Mouse (Mus musculus): ENCODE results near the gene Vav2. TPM values are rescaled to one million over a fixed set of nuclear protein-coding genes. Genes with fewer than 3 reads are reported as not detected.
A peak's percentile ranks its signal among the peaks of the same experiment; 100 is the strongest.

Vav2 gene
- polyA plus RNA-seq, 1 experiment from 2014 or later: 4.5 TPM

DNA sequence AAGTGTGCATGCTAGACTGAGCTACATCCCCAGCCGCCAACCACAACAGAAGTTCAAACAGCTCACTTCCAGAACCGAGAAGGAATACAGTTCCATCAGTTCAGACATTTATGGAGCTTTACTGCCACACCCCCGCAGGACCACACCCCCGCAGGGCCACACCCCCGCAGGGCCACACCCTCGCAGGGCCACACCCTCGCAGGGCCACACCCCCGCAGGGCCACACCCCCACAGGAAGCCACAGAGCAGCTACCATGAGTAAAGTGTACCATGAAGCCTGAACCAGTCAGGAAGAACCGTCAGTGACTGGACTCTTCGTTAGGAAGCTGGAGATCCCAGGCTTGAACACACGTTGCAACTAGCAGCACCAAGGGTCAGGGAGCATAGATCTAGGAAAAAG, 11.4 kb upstream of the Vav2 start:
- Histone ChIP-seq H3K27ac (ENCODE audit: poor library complexity, severe bottlenecking) (no peak overlapping the region), H3K9ac (no peak overlapping the region), H3K4me1 (replicated peaks) (peaks cover 27% of the 10 kb centered on the region), H3K27me3 (replicated peaks) (no peaks in the 10 kb centered on the region), H3K36me3 (no peaks in the 10 kb centered on the region), H3K4me2 (no peak overlapping the region), H3K4me3 (no peak overlapping the region), H3K9me3 (replicated peaks) (no peaks in the 10 kb centered on the region)
- 19% methylated on average over 11 of the region's 11 CpGs for WGBS
- ATAC-seq (ENCODE audit: insufficient number of reproducible peaks, low FRiP score): no peak

DNA sequence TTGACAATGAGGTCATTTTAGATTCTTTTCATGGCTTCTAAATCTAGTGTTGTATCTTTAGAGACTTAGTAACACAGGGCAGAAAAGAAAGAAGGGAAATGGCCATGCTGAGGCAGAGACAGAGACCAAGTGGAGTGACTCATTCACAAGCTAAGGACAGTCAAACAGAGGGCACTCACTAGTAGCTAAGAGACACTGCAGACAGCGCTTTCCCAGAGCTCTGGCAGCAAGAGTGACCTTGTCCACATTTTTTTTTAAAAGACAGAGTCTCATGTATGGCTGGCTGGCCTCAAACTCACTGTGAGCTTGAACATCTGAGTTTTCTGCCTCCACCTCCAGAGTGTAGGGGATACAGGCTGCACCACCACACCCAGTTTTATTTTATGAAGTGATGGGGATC, 11.0 kb upstream of the Vav2 start:
- no peak overlapping the region for H3K4me2 ChIP-seq
- ATAC-seq (ENCODE audit: insufficient number of reproducible peaks, low FRiP score): no peak
- WGBS: 29% methylated on average over 1 of the region's 1 CpGs
- H3K27ac ChIP-seq (ENCODE audit: poor library complexity, severe bottlenecking): 0 out of 2 replicates have a peak overlapping the region, but pooled peaks have one; percentile 20
- no peak overlapping the region for H3K4me3 ChIP-seq
- H3K9me3 ChIP-seq (replicated peaks): no peaks in the 10 kb centered on the region
- no peaks in the 10 kb centered on the region for H3K27me3 ChIP-seq (replicated peaks)
- no peaks in the 10 kb centered on the region for H3K36me3 ChIP-seq
- no peak overlapping the region for H3K9ac ChIP-seq
- peaks cover 22% of the 10 kb centered on the region for H3K4me1 ChIP-seq (replicated peaks)

DNA sequence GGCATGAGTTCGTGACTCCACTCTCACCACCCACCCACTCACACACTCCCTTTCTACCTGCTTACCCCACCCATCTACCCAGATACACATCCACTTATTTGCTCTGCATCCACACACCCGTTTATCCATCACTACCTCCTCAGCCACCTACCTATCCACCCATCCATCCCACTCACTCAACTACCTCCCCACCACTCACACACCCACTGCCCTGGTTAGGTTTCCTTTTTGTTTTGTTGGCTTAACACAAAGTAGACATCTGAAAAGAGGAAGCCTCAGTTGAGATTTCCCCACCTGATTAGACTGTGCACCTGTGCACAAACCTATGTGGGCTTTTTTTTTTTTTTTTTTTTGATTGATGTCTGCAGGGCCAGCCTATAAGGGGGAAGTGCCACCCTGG, 5.8 kb upstream of the Vav2 start:
- no peak overlapping the region for H3K9ac ChIP-seq
- ATAC-seq (ENCODE audit: insufficient number of reproducible peaks, low FRiP score): no peak
- peaks cover 10% of the 10 kb centered on the region for H3K4me1 ChIP-seq (replicated peaks)
- H3K36me3 ChIP-seq: no peaks in the 10 kb centered on the region
- H3K9me3 ChIP-seq (replicated peaks): no peaks in the 10 kb centered on the region
- H3K27ac ChIP-seq (ENCODE audit: poor library complexity, severe bottlenecking): no peak overlapping the region
- no peak overlapping the region for H3K4me2 ChIP-seq
- no peak overlapping the region for H3K4me3 ChIP-seq
- 70% methylated on average over 2 of the region's 2 CpGs for WGBS
- H3K27me3 ChIP-seq (replicated peaks): peaks cover 13% of the 10 kb centered on the region; the same call in 1 of the 2 replicates

DNA sequence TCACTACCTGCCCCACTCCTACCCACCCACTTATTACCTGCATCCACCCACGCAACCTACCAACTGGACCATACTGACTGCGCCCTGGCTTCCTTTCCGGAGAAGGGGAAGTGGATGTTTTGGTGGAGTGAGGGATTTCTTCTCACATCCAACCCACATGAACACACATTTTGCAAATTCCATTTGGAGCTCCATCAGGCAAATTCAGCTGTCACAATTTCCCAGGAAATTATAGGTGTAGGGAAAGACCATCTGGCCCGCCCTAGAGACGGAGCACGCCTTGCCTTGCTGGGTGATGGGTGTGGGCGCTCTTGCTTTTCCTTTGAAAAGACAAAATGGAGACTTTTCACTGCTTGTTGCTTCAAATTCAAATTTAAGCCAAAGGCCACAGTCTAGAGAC, 3.8 kb upstream of the Vav2 start:
- no peak overlapping the region for H3K4me2 ChIP-seq
- ATAC-seq (ENCODE audit: insufficient number of reproducible peaks, low FRiP score): no peak
- no peaks in the 10 kb centered on the region for H3K9me3 ChIP-seq (replicated peaks)
- peaks cover 13% of the 10 kb centered on the region; the same call in 1 of the 2 replicates for H3K27me3 ChIP-seq (replicated peaks)
- no peaks in the 10 kb centered on the region for H3K36me3 ChIP-seq
- 93% methylated on average over 7 of the region's 7 CpGs for WGBS
- no peak overlapping the region for H3K27ac ChIP-seq (ENCODE audit: poor library complexity, severe bottlenecking)
- no peak overlapping the region for H3K9ac ChIP-seq
- H3K4me1 ChIP-seq (replicated peaks): peaks cover 18% of the 10 kb centered on the region
- no peak overlapping the region for H3K4me3 ChIP-seq

DNA sequence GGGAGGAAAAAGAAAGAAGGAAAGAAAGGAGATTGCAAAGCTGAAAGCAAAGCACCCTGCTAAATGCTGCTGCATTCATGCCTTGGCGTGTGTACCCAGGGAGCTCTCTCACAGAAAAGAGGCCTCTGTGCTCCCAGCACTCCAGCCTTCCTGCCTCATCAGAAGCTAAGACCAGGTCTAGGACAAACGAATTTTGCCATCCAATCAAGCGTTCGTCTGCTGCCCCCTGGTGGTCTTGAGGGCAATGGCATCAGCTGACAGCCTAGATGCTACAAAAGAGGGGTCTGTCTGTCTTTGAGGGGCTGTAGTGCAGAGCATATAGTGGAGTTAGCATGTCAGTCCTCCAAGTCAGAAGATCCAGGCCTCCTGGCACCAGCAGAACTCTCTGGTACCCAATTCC, 1.2 kb upstream of the Vav2 start:
- H3K9ac ChIP-seq: no peak overlapping the region
- under 1% methylated on average over 4 of the region's 4 CpGs for WGBS
- no peak for ATAC-seq (ENCODE audit: insufficient number of reproducible peaks, low FRiP score)
- peaks cover 13% of the 10 kb centered on the region; the same call in 1 of the 2 replicates for H3K27me3 ChIP-seq (replicated peaks)
- H3K4me3 ChIP-seq: no peak overlapping the region
- no peak overlapping the region for H3K4me2 ChIP-seq
- H3K36me3 ChIP-seq: no peaks in the 10 kb centered on the region
- H3K27ac ChIP-seq (ENCODE audit: poor library complexity, severe bottlenecking): no peak overlapping the region
- H3K9me3 ChIP-seq (replicated peaks): no peaks in the 10 kb centered on the region
- peaks cover 29% of the 10 kb centered on the region for H3K4me1 ChIP-seq (replicated peaks)

DNA sequence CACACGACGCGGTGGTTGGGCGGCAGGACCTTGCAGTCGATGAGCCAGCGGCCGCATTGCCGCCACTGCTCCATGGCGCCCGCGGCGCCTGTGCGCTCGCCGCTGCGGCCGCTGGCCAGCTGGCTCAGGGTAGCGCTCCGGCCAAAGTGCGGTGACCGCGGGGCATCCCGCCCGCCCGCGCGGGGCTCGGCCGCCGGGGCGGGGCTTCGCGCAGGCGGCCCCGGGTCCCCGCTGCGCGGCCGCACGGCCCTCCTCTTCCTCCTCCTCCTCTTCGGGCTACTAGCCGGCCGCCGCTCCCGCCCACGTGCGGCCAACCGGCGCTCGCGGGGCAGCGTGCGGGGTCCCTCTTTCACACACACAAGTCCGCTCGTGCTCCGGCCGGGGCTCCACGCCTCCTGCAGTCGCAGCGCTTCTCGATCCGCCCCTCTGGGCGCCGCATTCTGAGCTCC, 403 bp downstream of the Vav2 start:
- peak; percentile 68 for ATAC-seq (ENCODE audit: insufficient number of reproducible peaks, low FRiP score)
- peak overlapping the region; percentile 26; the same call in 1 of the 2 replicates for H3K27ac ChIP-seq (ENCODE audit: poor library complexity, severe bottlenecking)
- peak overlapping the region; percentile 73 for H3K4me3 ChIP-seq
- H3K4me1 ChIP-seq (replicated peaks): peaks cover 32% of the 10 kb centered on the region
- 1% methylated on average over 50 of the region's 64 CpGs for whole genome bisulfite sequencing
- peak overlapping the region; percentile 87 for H3K9ac ChIP-seq
- peak overlapping the region; percentile 99 for H3K4me2 ChIP-seq
- no peaks in the 10 kb centered on the region for H3K36me3 ChIP-seq
- H3K27me3 ChIP-seq (replicated peaks): peaks cover 13% of the 10 kb centered on the region; the same call in 1 of the 2 replicates
- no peaks in the 10 kb centered on the region for H3K9me3 ChIP-seq (replicated peaks)

DNA sequence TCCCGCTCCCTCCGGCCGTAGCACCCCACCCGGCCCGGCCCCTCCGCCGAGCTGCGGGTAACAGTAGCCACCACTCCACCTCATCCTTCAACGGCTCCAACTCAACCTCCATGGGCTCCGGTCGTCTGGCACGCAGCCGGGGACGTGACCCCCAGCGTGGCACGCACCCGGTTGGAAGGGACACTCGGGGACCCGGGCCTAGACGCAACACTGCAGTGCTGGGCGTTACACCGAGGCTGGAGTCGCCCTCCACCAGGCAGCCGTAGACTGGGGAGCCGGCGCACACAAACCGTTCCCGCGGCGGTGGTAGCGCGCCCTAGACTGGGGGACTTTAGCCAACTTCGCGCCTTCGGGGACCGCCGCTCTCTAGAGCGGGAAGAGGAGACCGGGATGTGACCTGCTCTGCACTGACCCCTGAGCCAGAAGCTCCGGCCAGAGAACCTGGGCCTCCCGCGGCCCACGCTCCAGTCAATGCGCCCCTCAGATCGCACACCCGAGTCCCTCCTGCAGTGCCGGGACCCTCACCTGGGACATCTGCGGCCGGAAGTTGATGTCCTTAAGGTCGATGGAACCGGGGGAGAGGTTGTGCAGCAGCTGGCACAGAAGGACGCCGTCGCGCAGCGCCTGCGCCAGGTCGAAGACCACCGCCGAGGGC, 955 bp downstream of the Vav2 start:
- peaks cover 32% of the 10 kb centered on the region for H3K4me1 ChIP-seq (replicated peaks)
- H3K9me3 ChIP-seq (replicated peaks): no peaks in the 10 kb centered on the region
- 0 out of 2 replicates have a peak, but pooled peaks have one; percentile 3 for ATAC-seq (ENCODE audit: insufficient number of reproducible peaks, low FRiP score)
- H3K27ac ChIP-seq (ENCODE audit: poor library complexity, severe bottlenecking): peak overlapping the region; percentile 26; the same call in 1 of the 2 replicates
- peak overlapping the region; percentile 73 for H3K4me3 ChIP-seq
- H3K9ac ChIP-seq: peak overlapping the region; percentile 87
- peak overlapping the region; percentile 99 for H3K4me2 ChIP-seq
- under 1% methylated on average over 56 of the region's 60 CpGs for WGBS
- no peaks in the 10 kb centered on the region for H3K36me3 ChIP-seq
- peaks cover 10% of the 10 kb centered on the region; the same call in 1 of the 2 replicates for H3K27me3 ChIP-seq (replicated peaks)

DNA sequence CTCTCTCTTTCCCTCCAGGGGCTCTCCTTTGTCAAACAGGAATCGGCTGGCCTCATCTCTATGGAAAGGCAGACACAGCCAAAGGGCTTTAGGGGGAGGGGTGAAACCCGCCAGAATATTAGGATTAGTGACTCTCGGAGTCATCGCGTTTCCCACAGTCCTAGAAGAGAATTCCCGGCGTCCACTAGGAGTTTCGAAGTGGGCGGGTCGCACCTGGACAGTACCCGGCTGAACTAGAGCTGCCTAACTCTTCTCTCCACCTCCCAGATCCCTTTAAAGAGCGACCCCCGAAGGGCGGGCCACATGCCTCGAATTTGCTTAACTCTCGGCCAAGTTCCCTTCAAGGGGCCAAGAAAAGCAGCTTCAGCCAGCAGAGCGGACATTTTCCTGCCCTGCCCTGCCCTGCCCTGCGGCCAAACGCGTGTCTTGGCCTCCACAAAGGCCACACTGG, 1.6 kb downstream of the Vav2 start:
- ATAC-seq (ENCODE audit: insufficient number of reproducible peaks, low FRiP score): no peak
- peak overlapping the region; percentile 99 for H3K4me2 ChIP-seq
- peak overlapping the region; percentile 87 for H3K9ac ChIP-seq
- H3K27me3 ChIP-seq (replicated peaks): peaks cover 4% of the 10 kb centered on the region; the same call in 1 of the 2 replicates
- no peaks in the 10 kb centered on the region for H3K36me3 ChIP-seq
- H3K4me1 ChIP-seq (replicated peaks): peaks cover 34% of the 10 kb centered on the region
- H3K4me3 ChIP-seq: peak overlapping the region; percentile 73
- 1% methylated on average over 20 of the region's 20 CpGs for WGBS
- 0 out of 2 replicates have a peak overlapping the region, but pooled peaks have one; percentile 3 for H3K27ac ChIP-seq (ENCODE audit: poor library complexity, severe bottlenecking)
- no peaks in the 10 kb centered on the region for H3K9me3 ChIP-seq (replicated peaks)

DNA sequence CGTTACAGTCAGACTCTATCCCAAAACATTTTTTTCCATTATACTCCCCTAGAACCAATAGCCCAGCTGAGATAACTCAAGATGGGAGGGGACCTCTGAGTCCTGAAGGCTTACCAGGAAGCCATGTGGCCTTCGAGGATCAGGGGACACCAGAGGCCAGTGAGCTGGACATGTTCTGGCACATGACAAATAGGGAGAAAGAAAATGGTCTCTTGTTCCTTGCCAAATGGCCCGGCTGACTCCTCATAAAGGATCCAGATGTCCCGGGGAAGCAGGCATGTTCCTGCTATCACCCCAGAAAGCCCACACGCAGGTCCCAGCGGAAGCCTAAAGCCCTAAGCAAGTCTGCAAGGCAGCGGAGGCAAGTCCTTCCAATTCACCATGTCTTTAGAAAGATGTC, 3.2 kb downstream of the Vav2 start:
- ATAC-seq (ENCODE audit: insufficient number of reproducible peaks, low FRiP score): no peak
- Histone ChIP-seq H3K36me3 (no peaks in the 10 kb centered on the region), H3K4me2 (no peak overlapping the region), H3K9me3 (replicated peaks) (no peaks in the 10 kb centered on the region), H3K4me1 (replicated peaks) (peaks cover 49% of the 10 kb centered on the region), H3K27ac (ENCODE audit: poor library complexity, severe bottlenecking) (no peak overlapping the region), H3K4me3 (no peak overlapping the region), H3K9ac (no peak overlapping the region), H3K27me3 (replicated peaks) (no peaks in the 10 kb centered on the region)
- WGBS: 79% methylated on average over 7 of the region's 7 CpGs

DNA sequence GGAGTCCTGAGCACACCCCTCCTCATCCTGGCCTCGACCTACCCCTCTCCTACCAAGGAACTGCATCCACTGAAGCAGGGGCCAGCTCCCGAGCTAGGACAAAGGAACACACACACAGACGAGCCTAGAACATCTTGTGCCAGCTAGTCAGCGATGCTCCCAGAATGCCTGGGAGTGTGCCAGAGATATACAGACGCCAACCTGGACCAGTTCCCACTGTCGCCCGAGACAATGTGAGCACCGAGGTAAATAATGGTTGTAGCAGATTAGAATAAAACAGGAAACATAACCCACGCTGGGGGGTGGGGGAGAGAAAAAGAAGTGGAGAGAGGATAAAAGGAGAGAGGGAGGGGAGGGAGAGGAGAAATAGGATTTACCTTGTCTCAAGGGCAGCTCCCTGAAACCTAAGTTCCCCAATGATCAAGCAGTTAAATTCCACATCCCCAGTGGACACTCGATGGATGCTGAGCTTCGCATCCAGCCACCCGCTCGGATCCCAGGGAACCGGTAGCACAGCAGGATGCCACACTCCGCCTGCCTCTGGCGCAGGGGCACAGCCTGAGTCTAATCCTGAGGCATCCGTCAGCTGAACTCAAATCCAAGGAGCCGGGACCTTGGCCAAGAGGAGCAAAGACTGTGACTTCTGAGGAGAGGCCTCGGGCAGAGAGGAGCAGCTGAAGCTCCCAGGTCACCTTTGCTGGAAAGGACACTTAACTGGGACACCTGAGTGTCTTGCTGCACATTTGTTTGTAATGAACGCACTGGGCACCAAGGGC, 5.4 kb downstream of the Vav2 start:
- Histone ChIP-seq H3K36me3 (no peaks in the 10 kb centered on the region), H3K4me1 (replicated peaks) (peaks cover 62% of the 10 kb centered on the region), H3K9me3 (replicated peaks) (no peaks in the 10 kb centered on the region), H3K9ac (no peak overlapping the region), H3K27me3 (replicated peaks) (no peaks in the 10 kb centered on the region), H3K4me2 (no peak overlapping the region), H3K4me3 (no peak overlapping the region), H3K27ac (ENCODE audit: poor library complexity, severe bottlenecking) (no peak overlapping the region)
- ATAC-seq (ENCODE audit: insufficient number of reproducible peaks, low FRiP score): no peak
- 76% methylated on average over 20 of the region's 20 CpGs for WGBS

DNA sequence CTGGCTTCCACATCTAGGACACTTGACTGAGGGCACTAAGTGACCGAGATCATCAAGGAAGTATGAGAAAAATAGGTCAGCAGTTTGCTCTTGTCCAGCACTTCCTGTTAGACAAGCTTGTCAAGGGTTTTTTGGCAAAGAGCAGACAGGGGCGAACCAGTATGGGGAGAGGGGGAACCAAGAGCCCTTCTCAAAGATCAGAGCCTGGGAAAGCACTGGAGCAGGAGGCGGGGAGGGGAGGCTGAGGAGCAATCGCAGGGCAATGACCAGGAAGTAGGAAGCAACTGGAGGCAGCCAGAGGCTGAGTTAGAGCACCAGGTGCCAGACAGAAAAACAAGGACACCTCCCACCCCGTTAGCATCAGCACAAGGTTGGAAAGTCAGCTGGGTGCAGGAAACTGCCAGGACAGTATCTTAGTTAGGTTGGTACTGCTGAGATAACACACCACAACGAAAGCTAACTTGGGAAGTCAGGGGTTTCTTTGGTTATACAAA, 8.2 kb downstream of the Vav2 start:
- peaks cover 70% of the 10 kb centered on the region for H3K4me1 ChIP-seq (replicated peaks)
- no peak overlapping the region for H3K4me2 ChIP-seq
- 17% methylated on average over 6 of the region's 6 CpGs for WGBS
- peak overlapping the region; percentile 14 for H3K27ac ChIP-seq (ENCODE audit: poor library complexity, severe bottlenecking)
- no peak for ATAC-seq (ENCODE audit: insufficient number of reproducible peaks, low FRiP score)
- H3K9me3 ChIP-seq (replicated peaks): no peaks in the 10 kb centered on the region
- no peak overlapping the region for H3K9ac ChIP-seq
- no peak overlapping the region for H3K4me3 ChIP-seq
- H3K36me3 ChIP-seq: no peaks in the 10 kb centered on the region
- H3K27me3 ChIP-seq (replicated peaks): no peaks in the 10 kb centered on the region
